Mouse (Mus musculus) lung, embryonic 14.5 days (tissue): ENCODE measurements around the gene B4galnt4. TPM values are rescaled to one million over a fixed set of nuclear protein-coding genes. Genes with fewer than 3 reads are reported as not detected.
"Not testable (repeated sequence)": the region's sequence is repeated elsewhere in the genome, so short reads cannot be mapped to it uniquely, and the experiment has no call there.

ENCODE experiments used
- ATAC-seq: fragments of 200-750 bp; cut with Nextera tagmentation; 2 replicates; pipeline ENCODE4 v1.8.0; 2017; ENCODE audit warnings: mild to moderate bottlenecking, moderate TSS enrichment, moderate library complexity; ENCODE audit not compliant: insufficient read depth
- DNase-seq: peaks from one replicate; pipeline ENCODE4 v3.0.0-alpha.2; 2015
- H3K27ac ChIP-seq: fragments of 300-500 bp; sonication (generic); 2 replicates; pipeline ENCODE4 v1.5.1; 2014; ENCODE audit warnings: low read depth, mild to moderate bottlenecking, moderate library complexity
- H3K27me3 ChIP-seq: fragments of 300-500 bp; sonication (generic); 2 replicates; pipeline ENCODE4 v1.6.1; 2014; ENCODE audit warnings: low read length, control low read depth; ENCODE audit not compliant: insufficient read depth
- H3K36me3 ChIP-seq: fragments of 300-500 bp; sonication (generic); 2 replicates; pipeline ENCODE4 v1.6.1; 2014; ENCODE audit warnings: control low read depth; ENCODE audit not compliant: insufficient read depth
- H3K4me1 ChIP-seq: fragments of 300-500 bp; sonication (generic); 2 replicates; pipeline ENCODE4 v1.6.1; 2014; ENCODE audit warnings: antibody characterized with exemption, control low read depth; ENCODE audit not compliant: insufficient read depth
- H3K4me2 ChIP-seq: fragments of 300-500 bp; sonication (generic); 2 replicates; pipeline ENCODE4 v1.6.1; 2014; ENCODE audit warnings: mild to moderate bottlenecking
- H3K4me3 ChIP-seq: fragments of 300-500 bp; sonication (generic); 2 replicates; pipeline ENCODE4 v1.5.1; 2014; ENCODE audit warnings: low read depth, low read length
- H3K9ac ChIP-seq: fragments of 300-500 bp; sonication (generic); 2 replicates; pipeline ENCODE4 v1.6.1; 2014
- H3K9me3 ChIP-seq: fragments of 300-500 bp; sonication (generic); 2 replicates; pipeline ENCODE4 v1.6.1; 2016; ENCODE audit warnings: low read depth, low read length, control low read depth
- CTCF ChIP-seq: IDR thresholded peaks from 2 replicates; pipeline ENCODE4 v1.5.1; 2016; ENCODE audit warnings: antibody characterized with exemption, low read depth
- WGBS: fragments of 180-500 bp; shearing (Covaris S2); extraction: QIAGEN DNeasy Blood & Tissue Kit; methylation state at CpG from one replicate; pipeline ENCODE4 v1.1.7; 2014; 5-methylcytosine and 5-hydroxymethylcytosine counted together
- polyA plus RNA-seq: library from polyadenylated mRNA; unstranded; fragments of >200 nt; fragmentation: Nextera tagmentation; extraction: Ambion mirVana; gene quantifications from 2 replicates; pipeline ENCODE4 v1.2.1, GENCODE M21; 2014

B4galnt4 gene
- polyA plus RNA-seq, 1 experiment from 2014 or later, result 5.6 TPM

- Histone ChIP-seq H3K9me3 (no peaks in the 10 kb centered on the region), H3K4me2 (no peak overlapping the region), H3K9ac (no peak overlapping the region), H3K4me1 (no peaks in the 10 kb centered on the region), H3K27me3 (no peaks in the 10 kb centered on the region), H3K36me3 (no peaks in the 10 kb centered on the region), H3K4me3 (no peak overlapping the region), H3K27ac (peak overlapping the region; percentile 48; the same call in 1 of the 2 replicates)
- WGBS, result 55% methylated on average over 6 of the region's 6 CpGs
- no peak for ATAC-seq
- DNase-seq, result no peak
- no peak for TF ChIP-seq CTCF
Measured at GRCm38 (mm10) chr7:141024865-141025838, 35.8 kb upstream of the B4galnt4 start.

- Histone ChIP-seq H3K4me3 (no peak overlapping the region), H3K9ac (no peak overlapping the region), H3K4me2 (no peak overlapping the region), H3K36me3 (no peaks in the 10 kb centered on the region), H3K27me3 (no peaks in the 10 kb centered on the region), H3K4me1 (no peaks in the 10 kb centered on the region), H3K27ac (peak overlapping the region; percentile 51), H3K9me3 (no peaks in the 10 kb centered on the region)
- WGBS, result 46% methylated on average over 6 of the region's 6 CpGs
- ATAC-seq (no peak), DNase-seq (no peak)
- no peak for TF ChIP-seq CTCF
Measured at GRCm38 (mm10) chr7:141026097-141026739, 34.7 kb upstream of the B4galnt4 start.

- 62% methylated on average over 5 of the region's 5 CpGs for WGBS
- Histone ChIP-seq H3K4me2 (no peak overlapping the region), H3K4me3 (no peak overlapping the region), H3K36me3 (no peaks in the 10 kb centered on the region), H3K9me3 (no peaks in the 10 kb centered on the region), H3K4me1 (no peaks in the 10 kb centered on the region), H3K27me3 (no peaks in the 10 kb centered on the region), H3K9ac (no peak overlapping the region), H3K27ac (peak overlapping the region; percentile 51)
- no peak for TF ChIP-seq CTCF
- DNase-seq (no peak), ATAC-seq (no peak)
Measured at GRCm38 (mm10) chr7:141026740-141027098, 34.2 kb upstream of the B4galnt4 start.

- H3K27me3 ChIP-seq, result no peaks in the 10 kb centered on the region
- no peak for TF ChIP-seq CTCF
- H3K4me3 ChIP-seq, result no peak within 1 kb of the TSS
- H3K27ac ChIP-seq, result no peak within 1 kb of the TSS
- no peaks in the 10 kb centered on the region for H3K4me1 ChIP-seq
- H3K4me2 ChIP-seq, result no peak within 1 kb of the TSS
- no peak for ATAC-seq
- no peaks in the 10 kb centered on the region for H3K36me3 ChIP-seq
- DNase-seq, result no peak
- no peak within 1 kb of the TSS for H3K9ac ChIP-seq
- WGBS, result 92% methylated on average over 2 of the region's 2 CpGs
- no peaks in the 10 kb centered on the region for H3K9me3 ChIP-seq
Measured at GRCm38 (mm10) chr7:141028831-141029230, 32.1 kb upstream of the B4galnt4 start, which contains the start of gene Gm17387. Gene Gm17387, plus strand, starts transcription at chr7:141029131.

GRCm38 (mm10) chr7:141030390-141030789 is 30.5 kb upstream of the B4galnt4 start:
- TF ChIP-seq CTCF, result no peak
- no peaks in the 10 kb centered on the region for H3K36me3 ChIP-seq
- H3K4me2 ChIP-seq, result no peak overlapping the region
- no peak for DNase-seq
- no peak overlapping the region for H3K9ac ChIP-seq
- H3K27me3 ChIP-seq, result no peaks in the 10 kb centered on the region
- WGBS, result 50% methylated on average over 3 of the region's 3 CpGs
- no peaks in the 10 kb centered on the region for H3K4me1 ChIP-seq
- no peak overlapping the region for H3K27ac ChIP-seq
- no peak overlapping the region for H3K4me3 ChIP-seq
- ATAC-seq, result no peak
- H3K9me3 ChIP-seq, result no peaks in the 10 kb centered on the region

- ATAC-seq (no peak), DNase-seq (no peak)
- Histone ChIP-seq H3K9me3 (no peaks in the 10 kb centered on the region), H3K27ac (no peak overlapping the region), H3K9ac (no peak overlapping the region), H3K4me3 (no peak overlapping the region), H3K4me2 (no peak overlapping the region), H3K4me1 (no peaks in the 10 kb centered on the region), H3K36me3 (no peaks in the 10 kb centered on the region), H3K27me3 (no peaks in the 10 kb centered on the region)
- WGBS, result 69% methylated on average over 9 of the region's 9 CpGs
- TF ChIP-seq CTCF, result no peak
Measured at GRCm38 (mm10) chr7:141032458-141033167, 28.3 kb upstream of the B4galnt4 start.

- H3K9ac ChIP-seq, H3K36me3 ChIP-seq, H3K4me1 ChIP-seq, H3K27me3 ChIP-seq, DNase-seq, H3K9me3 ChIP-seq, H3K4me3 ChIP-seq, H3K27ac ChIP-seq, ATAC-seq, H3K4me2 ChIP-seq: not testable (repeated sequence)
- WGBS, result 88% methylated on average over 1 of the region's 2 CpGs
Measured at GRCm38 (mm10) chr7:141036624-141037023, 24.3 kb upstream of the B4galnt4 start.
